In genomic region chr4:105898054-105898847, GRCm38 (mm10) we compare ENCODE assay signal across 23 mouse cellular contexts.
A peak's percentile ranks its signal among the peaks of the same experiment; 100 is the strongest.
DNase-seq lines count a peak whose midpoint lies in the region; ATAC-seq and TF ChIP-seq lines count a peak whose summit lies in the region.
"Had no signal": no experiment of that assay in that cellular context is flagged by ENCODE, and none has a peak within 500 bp of the region (broad histone marks: within the 10 kb centered on the region; RNA-seq: fewer than 3 reads in every experiment).

No protein-coding gene starts in this region.

- ATAC-seq in hindbrain, postnatal 0 days, result no peak
- ATAC-seq in frontal cortex, adult (ENCODE audit: low TSS enrichment), result no peak
- ATAC-seq: activated CD4-positive, CD25-positive, alpha-beta regulatory T cell, adult 4 months; forebrain, embryonic 16.5 days; intestine, embryonic 15.5 days; lung, postnatal 0 days; midbrain, embryonic 13.5 days had no signal

- no peak overlapping the region for H3K27ac ChIP-seq in hindbrain, postnatal 0 days
- H3K27ac ChIP-seq: embryonic facial prominence, embryonic 12.5 days; hindbrain, embryonic 14.5 days; intestine, embryonic 15.5 days; limb, embryonic 13.5 days; midbrain, embryonic 13.5 days; neural tube, embryonic 13.5 days; stomach, embryonic 15.5 days had no signal

- no peak overlapping the region for H3K4me3 ChIP-seq in hindbrain, postnatal 0 days (ENCODE audit: low read length)
- H3K4me3 ChIP-seq: embryonic facial prominence, embryonic 12.5 days; intestine, embryonic 15.5 days; limb, embryonic 13.5 days; midbrain, embryonic 13.5 days; neural tube, embryonic 13.5 days; stomach, embryonic 15.5 days had no signal

- no peak overlapping the region for H3K9ac ChIP-seq in hindbrain, postnatal 0 days (replicated peaks; ENCODE audit: low read length)
- H3K9ac ChIP-seq: embryonic facial prominence, embryonic 12.5 days; hindbrain, embryonic 14.5 days; intestine, embryonic 15.5 days; limb, embryonic 13.5 days; midbrain, embryonic 13.5 days; neural tube, embryonic 13.5 days; stomach, embryonic 15.5 days had no signal

- no peak for TF ChIP-seq CTCF in hindbrain, postnatal 0 days (IDR thresholded peaks at IDR 0.05; ENCODE audit: low read depth)

- no peaks in the 10 kb centered on the region for H3K27me3 ChIP-seq in hindbrain, postnatal 0 days (ENCODE audit: insufficient read depth, low read length)
- H3K27me3 ChIP-seq: embryonic facial prominence, embryonic 12.5 days; intestine, embryonic 15.5 days; limb, embryonic 13.5 days; midbrain, embryonic 13.5 days; neural tube, embryonic 13.5 days; stomach, embryonic 15.5 days had no signal

- H3K36me3 ChIP-seq in hindbrain, postnatal 0 days (ENCODE audit: insufficient read depth, low read length), result no peaks in the 10 kb centered on the region
- H3K36me3 ChIP-seq: embryonic facial prominence, embryonic 12.5 days; intestine, embryonic 15.5 days; limb, embryonic 13.5 days; midbrain, embryonic 13.5 days; neural tube, embryonic 13.5 days; stomach, embryonic 15.5 days had no signal

- H3K4me1 ChIP-seq in hindbrain, postnatal 0 days (ENCODE audit: insufficient read depth, low read length), result no peaks in the 10 kb centered on the region
- H3K4me1 ChIP-seq: intestine, embryonic 15.5 days; midbrain, embryonic 13.5 days; neural tube, embryonic 13.5 days; stomach, embryonic 15.5 days had no signal

- 95% methylated on average over 5 of the region's 5 CpGs for WGBS in hindbrain, postnatal 0 days

- DNase-seq in gastrocnemius, adult 18-20 months (ENCODE audit: low spot score), result peak; percentile 49
- no peak for DNase-seq in gastrocnemius, postnatal 10 days
- DNase-seq in 3134 (ENCODE audit: extremely low read depth, insufficient read length, low spot score), result peak; percentile 33
- DNase-seq in NIH3T3 (ENCODE audit: low read depth), result peak; percentile 87
- DNase-seq in gastrocnemius, adult 8-10 months (ENCODE audit: low spot score in 2 of 2), result peak; percentile 13 to 17
- no peak for DNase-seq in hindbrain, postnatal 0 days (ENCODE audit: low spot score)
- DNase-seq: cerebellum, adult 11 months; cerebellum, postnatal 10 days; heart, postnatal 36 days; kidney, adult 9 months; thymus, adult 2 months had no signal

- no peak overlapping the region for H3K4me2 ChIP-seq in hindbrain, postnatal 0 days (ENCODE audit: low read depth, low read length)
- H3K4me2 ChIP-seq: embryonic facial prominence, embryonic 12.5 days; heart, embryonic 11.5 days; hindbrain, embryonic 14.5 days; intestine, embryonic 15.5 days; limb, embryonic 13.5 days; midbrain, embryonic 13.5 days; neural tube, embryonic 13.5 days; stomach, embryonic 15.5 days had no signal

- no peaks in the 10 kb centered on the region for H3K9me3 ChIP-seq in hindbrain, postnatal 0 days (ENCODE audit: low read length)
- H3K9me3 ChIP-seq: embryonic facial prominence, embryonic 12.5 days; intestine, embryonic 15.5 days; limb, embryonic 13.5 days; midbrain, embryonic 13.5 days; neural tube, embryonic 13.5 days; stomach, embryonic 15.5 days had no signal

Comparison
In these comparisons a context has a peak if more than half of its experiments do, and no peak if none do; other contexts are left out.
1. DNase-seq: peak in gastrocnemius, adult 18-20 months (single experiment), 3134 (single experiment), NIH3T3 (single experiment) and gastrocnemius, adult 8-10 months (2 of 2); none in gastrocnemius, postnatal 10 days (single experiment) and hindbrain, postnatal 0 days (single experiment).